Mouse (Mus musculus): ENCODE data around the gene Yipf6. TPM values are rescaled to one million over a fixed set of nuclear protein-coding genes. Genes with fewer than 3 reads are reported as not detected.

Gene Yipf6
- polyA plus RNA-seq (2012; rRNA removed): 7.0 and 9.0 TPM in 2 replicates

DNA sequence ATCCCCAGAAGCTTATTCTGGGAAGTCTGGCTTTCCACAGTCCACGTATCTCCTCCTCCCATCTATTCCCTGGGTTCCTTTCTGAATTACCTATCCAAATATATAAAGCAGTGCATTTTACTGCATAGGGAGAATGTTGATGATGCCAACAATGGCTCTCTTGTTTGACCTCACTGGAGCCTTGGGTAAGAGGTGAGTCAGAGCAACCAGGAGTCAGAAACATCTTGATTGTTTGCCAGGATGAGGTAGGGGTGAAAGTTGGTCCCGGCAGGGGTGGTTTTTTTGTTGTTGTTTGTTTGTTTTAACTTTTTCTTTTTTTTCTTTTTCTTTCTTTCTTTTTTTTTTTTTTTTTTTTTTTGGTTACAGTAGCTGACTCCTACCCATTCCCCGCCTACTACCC is at the start of gene Yipf6:
TSS of gene Yipf6 (plus strand) at position 216 of the 400 bp plus-strand sequence.

DNA sequence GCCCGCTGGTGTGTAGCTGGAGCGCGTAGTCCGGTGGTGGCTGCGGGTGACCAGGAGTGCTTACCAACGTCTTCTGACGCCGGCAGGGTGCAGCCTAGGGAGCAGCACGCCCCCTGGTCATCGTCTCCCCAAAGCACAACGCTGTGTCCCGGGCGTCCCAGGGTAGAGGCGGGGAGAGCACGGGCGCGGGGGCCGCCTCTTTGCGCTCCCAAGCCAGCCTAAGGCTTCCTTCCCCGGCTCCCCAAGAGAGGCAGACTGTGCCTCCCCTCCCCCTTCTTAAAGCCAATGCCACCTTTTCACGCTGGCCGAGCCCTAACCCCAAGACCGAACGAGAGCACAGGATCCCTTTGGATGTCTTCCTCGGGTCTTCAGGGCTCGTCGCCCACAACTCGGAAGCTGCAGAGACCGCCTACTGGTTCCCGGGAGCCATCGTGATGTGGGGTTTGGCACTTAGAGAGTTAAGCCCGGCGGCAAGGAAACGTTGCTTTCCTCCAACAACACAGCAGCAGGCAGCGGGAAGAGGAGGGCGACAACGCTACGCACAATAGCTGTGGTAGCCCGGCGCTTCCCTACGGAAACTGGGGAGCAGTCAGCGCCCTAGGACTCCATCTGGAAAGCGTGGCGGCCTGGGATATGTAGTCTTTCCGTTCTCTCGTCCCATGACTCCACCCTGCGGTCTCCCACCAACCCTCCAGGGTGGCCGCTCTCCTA is 45.6 kb upstream of the Yipf6 start, which contains the start of gene Ophn1:
TSS of gene Ophn1 (minus strand) at position 620 of the 711 bp plus-strand sequence.

Other genes starting within 250 kb of the Yipf6 start
- 0.48 and 0.51 TPM in 2 replicates for gene Ophn1, start 45.3 kb upstream of the Yipf6 start, polyA plus RNA-seq (2012; rRNA removed)
- 2.4 and 2.5 TPM in 2 replicates for gene Stard8, start 66.9 kb downstream of the Yipf6 start, polyA plus RNA-seq (2012; rRNA removed)
- gene Efnb1, start 199.8 kb downstream of the Yipf6 start, polyA plus RNA-seq (2012; rRNA removed): 3.7 TPM in 2 replicates

All from liver, embryonic 14 days (tissue).